Comparison of ENCODE assay signal across 8 mouse cellular contexts in genomic region chr16:44140186-44140787, GRCm38 (mm10). TPM values are rescaled to one million over a fixed set of nuclear protein-coding genes. Genes with fewer than 3 reads are reported as not detected.
DNase-seq lines count a peak whose midpoint lies in the region; ATAC-seq and TF ChIP-seq lines count a peak whose summit lies in the region.

No protein-coding gene starts in this region.

- under 1% methylated on average over 43 of the region's 44 CpGs for WGBS in heart, embryonic 15.5 days
- WGBS in liver, embryonic 16.5 days (ENCODE audit: insufficient replicate concordance), result under 1% methylated on average over 35 of the region's 44 CpGs
- under 1% methylated on average over 43 of the region's 44 CpGs for WGBS in neural tube, embryonic 13.5 days

- peaks cover 14% of the 10 kb centered on the region for H3K4me1 ChIP-seq in heart, embryonic 15.5 days (replicated peaks)
- H3K4me1 ChIP-seq in liver, embryonic 16.5 days (ENCODE audit: control insufficient read depth, low read depth, low read length), result peaks cover 16% of the 10 kb centered on the region
- H3K4me1 ChIP-seq in neural tube, embryonic 13.5 days (replicated peaks), result peaks cover 30% of the 10 kb centered on the region
- H3K4me1 ChIP-seq in testis, adult 2 months (ENCODE audit: control insufficient read depth, insufficient read depth, low read length), result peaks cover 7% of the 10 kb centered on the region

- H3K9ac ChIP-seq in heart, embryonic 15.5 days, result peak overlapping the region; percentile 90
- H3K9ac ChIP-seq in liver, embryonic 16.5 days (ENCODE audit: low read depth, low read length), result peak overlapping the region; percentile 89
- peak overlapping the region; percentile 96 for H3K9ac ChIP-seq in neural tube, embryonic 13.5 days

- H3K27ac ChIP-seq in heart, embryonic 15.5 days, result peak overlapping the region; percentile 98
- H3K27ac ChIP-seq in liver, embryonic 16.5 days (ENCODE audit: low read length), result peak overlapping the region; percentile 93
- peak overlapping the region; percentile 99 for H3K27ac ChIP-seq in neural tube, embryonic 13.5 days (replicated peaks)
- H3K27ac ChIP-seq in testis, adult 2 months (ENCODE audit: control insufficient read depth, insufficient read depth, low read depth, low read length), result peak overlapping the region; percentile 77

- H3K27me3 ChIP-seq in heart, embryonic 15.5 days, result no peaks in the 10 kb centered on the region
- H3K27me3 ChIP-seq in liver, embryonic 16.5 days (ENCODE audit: control insufficient read depth, insufficient read depth, low read depth, low read length), result no peaks in the 10 kb centered on the region
- no peaks in the 10 kb centered on the region for H3K27me3 ChIP-seq in neural tube, embryonic 13.5 days
- no peaks in the 10 kb centered on the region for H3K27me3 ChIP-seq in testis, adult 2 months (ENCODE audit: control insufficient read depth, insufficient read depth, low read length)

- no peak for TF ChIP-seq POLR2A in testis, adult 2 months (IDR thresholded peaks at IDR 0.05; ENCODE audit: control insufficient read depth, low read depth, low read length)

- H3K4me3 ChIP-seq in heart, embryonic 15.5 days, result peak overlapping the region; percentile 89
- H3K4me3 ChIP-seq in liver, embryonic 16.5 days (ENCODE audit: low read depth, low read length), result peak overlapping the region; percentile 95
- H3K4me3 ChIP-seq in neural tube, embryonic 13.5 days, result peak overlapping the region; percentile 97
- peak overlapping the region; percentile 100 for H3K4me3 ChIP-seq in testis, adult 2 months (ENCODE audit: control insufficient read depth, low read depth, low read length)

- no peak for TF ChIP-seq CTCF in testis, adult 2 months (IDR thresholded peaks at IDR 0.05; ENCODE audit: control insufficient read depth, insufficient read depth, insufficient replicate concordance, low read depth, low read length)

- ATAC-seq in CD4-positive, CD25-positive, alpha-beta regulatory T cell, adult 4 months, result peak; percentile 23
- peak; percentile 64 for ATAC-seq in heart, embryonic 15.5 days (replicated peaks; ENCODE audit: insufficient number of reproducible peaks, insufficient read depth, low FRiP score, low read depth)
- ATAC-seq in liver, embryonic 16.5 days (ENCODE audit: low read depth), result peak; percentile 59
- ATAC-seq in neural tube, embryonic 13.5 days (ENCODE audit: low read depth), result peak; percentile 65

- peak; percentile 63 for DNase-seq in c-Kit-negative CD71-positive TER-119-positive erythroid progenitor cells, embryonic 14.5 days (ENCODE audit: low read depth, low spot score)
- peak; percentile 85 for DNase-seq in fibroblast of lung, adult 2 months (ENCODE audit: low read depth)
- peak; percentile 79 to 91 for DNase-seq in kidney, postnatal 25 days

- peak overlapping the region; percentile 66 for H3K4me2 ChIP-seq in heart, embryonic 15.5 days
- peak overlapping the region; percentile 87 for H3K4me2 ChIP-seq in liver, embryonic 16.5 days (ENCODE audit: low read depth, low read length)
- H3K4me2 ChIP-seq in neural tube, embryonic 13.5 days, result peak overlapping the region; percentile 97

- no peaks in the 10 kb centered on the region for H3K9me3 ChIP-seq in heart, embryonic 15.5 days (replicated peaks)
- no peaks in the 10 kb centered on the region for H3K9me3 ChIP-seq in liver, embryonic 16.5 days (replicated peaks; ENCODE audit: control insufficient read depth, low read length)
- no peaks in the 10 kb centered on the region for H3K9me3 ChIP-seq in neural tube, embryonic 13.5 days

- H3K36me3 ChIP-seq in heart, embryonic 15.5 days, result no peaks in the 10 kb centered on the region
- H3K36me3 ChIP-seq in liver, embryonic 16.5 days (ENCODE audit: control insufficient read depth, insufficient read depth), result no peaks in the 10 kb centered on the region
- no peaks in the 10 kb centered on the region for H3K36me3 ChIP-seq in neural tube, embryonic 13.5 days
- no peaks in the 10 kb centered on the region for H3K36me3 ChIP-seq in testis, adult 2 months (ENCODE audit: control insufficient read depth, insufficient read depth, low read length)

RNA-seq across cellular contexts. Expression of gene Naa50, which starts 0.7 kb away (rescaled TPM):
- polyA plus RNA-seq in CD4-positive, CD25-positive, alpha-beta regulatory T cell, adult 4 months (2017; shearing (Covaris generic)), result 10 to 100 TPM; 22.0 to 22.1 TPM
- 72.0 and 78.1 TPM in 2 replicates for polyA plus RNA-seq in heart, embryonic 15.5 days (2015; fragmentation: Nextera tagmentation; extraction: Ambion mirVana)
- polyA plus RNA-seq in liver, embryonic 16.5 days (2015; fragmentation: Nextera tagmentation; extraction: Ambion mirVana), result 52.5 and 58.0 TPM in 2 replicates
- polyA plus RNA-seq in neural tube, embryonic 13.5 days (2015; fragmentation: Nextera tagmentation; extraction: Ambion mirVana), result 54.8 and 65.1 TPM in 2 replicates
- polyA plus RNA-seq in testis, adult 2 months (2012; rRNA removed), result 4.4 and 4.8 TPM in 2 replicates

RNA-seq across cellular contexts. Expression of gene Atp6v1a, which starts 0.8 kb away (rescaled TPM):
- polyA plus RNA-seq in CD4-positive, CD25-positive, alpha-beta regulatory T cell, adult 4 months (2017; shearing (Covaris generic)), result 10 to 100 TPM; 33.4 to 41.1 TPM
- polyA plus RNA-seq in heart, embryonic 15.5 days (2015; fragmentation: Nextera tagmentation; extraction: Ambion mirVana), result 32.6 and 34.8 TPM in 2 replicates
- polyA plus RNA-seq in liver, embryonic 16.5 days (2015; fragmentation: Nextera tagmentation; extraction: Ambion mirVana), result 24.8 and 25.4 TPM in 2 replicates
- 91.6 and 95.5 TPM in 2 replicates for polyA plus RNA-seq in neural tube, embryonic 13.5 days (2015; fragmentation: Nextera tagmentation; extraction: Ambion mirVana)
- polyA plus RNA-seq in testis, adult 2 months (2012; rRNA removed), result 34.6 and 38.5 TPM in 2 replicates

RNA-seq across cellular contexts. Expression of gene Usf3, which starts 32.8 kb away (rescaled TPM):
- polyA plus RNA-seq in CD4-positive, CD25-positive, alpha-beta regulatory T cell, adult 4 months (2017; shearing (Covaris generic)), result 1 to 10 TPM; 3.9 to 5.2 TPM
- polyA plus RNA-seq in heart, embryonic 15.5 days (2015; fragmentation: Nextera tagmentation; extraction: Ambion mirVana), result 1.6 and 1.7 TPM in 2 replicates
- 1.4 and 1.5 TPM in 2 replicates for polyA plus RNA-seq in liver, embryonic 16.5 days (2015; fragmentation: Nextera tagmentation; extraction: Ambion mirVana)
- 1.9 and 3.6 TPM in 2 replicates for polyA plus RNA-seq in neural tube, embryonic 13.5 days (2015; fragmentation: Nextera tagmentation; extraction: Ambion mirVana)
- polyA plus RNA-seq in testis, adult 2 months (2012; rRNA removed), result 3.4 and 3.9 TPM in 2 replicates

Comparison
In these comparisons a context has a peak if more than half of its experiments do, and no peak if none do; other contexts are left out.
1. Peak in every context shown above with its lines: DNase-seq, ATAC-seq, H3K4me3 ChIP-seq and H3K27ac ChIP-seq.